Mouse (Mus musculus): ENCODE results near the gene Haus5. TPM values are rescaled to one million over a fixed set of nuclear protein-coding genes. Genes with fewer than 3 reads are reported as not detected.

The Haus5 gene
- polyA plus RNA-seq, 1 experiment from 2014 or later: 39.1 TPM

Other genes with a start within 250 kb of the Haus5 start
- 1.4 and 2.0 TPM in 2 replicates for gene Hcst, start 245.1 kb downstream of the Haus5 start, polyA plus RNA-seq (2015; fragmentation: Nextera tagmentation; extraction: Ambion mirVana)
- gene Nfkbid, start 243.3 kb downstream of the Haus5 start, polyA plus RNA-seq (2015; fragmentation: Nextera tagmentation; extraction: Ambion mirVana): 2.5 and 2.6 TPM in 2 replicates
- 38.6 and 46.5 TPM in 2 replicates for gene Aplp1, start 219.5 kb downstream of the Haus5 start, polyA plus RNA-seq (2015; fragmentation: Nextera tagmentation; extraction: Ambion mirVana)
- 4.7 and 6.0 TPM in 2 replicates for gene Kirrel2, start 207.3 kb downstream of the Haus5 start, polyA plus RNA-seq (2015; fragmentation: Nextera tagmentation; extraction: Ambion mirVana)
- gene Nphs1, start 206.7 kb downstream of the Haus5 start, polyA plus RNA-seq (2015; fragmentation: Nextera tagmentation; extraction: Ambion mirVana): 3.7 and 5.7 TPM in 2 replicates
- gene Prodh2, start 171.4 kb downstream of the Haus5 start, polyA plus RNA-seq (2015; fragmentation: Nextera tagmentation; extraction: Ambion mirVana): 3.8 and 5.0 TPM in 2 replicates
- 7.3 and 8.7 TPM in 2 replicates for gene Arhgap33, start 129.9 kb downstream of the Haus5 start, polyA plus RNA-seq (2015; fragmentation: Nextera tagmentation; extraction: Ambion mirVana)
- 49.6 and 51.0 TPM in 2 replicates for gene Hspb6, start 112.8 kb downstream of the Haus5 start, polyA plus RNA-seq (2015; fragmentation: Nextera tagmentation; extraction: Ambion mirVana)
- gene Proser3, start 112.7 kb downstream of the Haus5 start, polyA plus RNA-seq (2015; fragmentation: Nextera tagmentation; extraction: Ambion mirVana): 11.1 and 13.5 TPM in 2 replicates
- gene Lin37, start 105.2 kb downstream of the Haus5 start, polyA plus RNA-seq (2015; fragmentation: Nextera tagmentation; extraction: Ambion mirVana): 55.0 and 66.3 TPM in 2 replicates
- gene U2af1l4, start 101.7 kb downstream of the Haus5 start, polyA plus RNA-seq (2015; fragmentation: Nextera tagmentation; extraction: Ambion mirVana): 82.5 and 85.7 TPM in 2 replicates
- 11.1 and 11.5 TPM in 2 replicates for gene Gm49396, start 101.7 kb downstream of the Haus5 start, polyA plus RNA-seq (2015; fragmentation: Nextera tagmentation; extraction: Ambion mirVana)
- gene Psenen, start 101.4 kb downstream of the Haus5 start, polyA plus RNA-seq (2015; fragmentation: Nextera tagmentation; extraction: Ambion mirVana): 135 and 138 TPM in 2 replicates
- 2.2 and 3.5 TPM in 2 replicates for gene Igflr1, start 99.6 kb downstream of the Haus5 start, polyA plus RNA-seq (2015; fragmentation: Nextera tagmentation; extraction: Ambion mirVana)
- gene Kmt2b, start 76.3 kb downstream of the Haus5 start, polyA plus RNA-seq (2015; fragmentation: Nextera tagmentation; extraction: Ambion mirVana): 7.6 and 8.4 TPM in 2 replicates
- 0.81 and 0.90 TPM in 2 replicates for gene Zbtb32, start 66.1 kb downstream of the Haus5 start, polyA plus RNA-seq (2015; fragmentation: Nextera tagmentation; extraction: Ambion mirVana)
- 6.8 and 7.4 TPM in 2 replicates for gene Upk1a, start 52.1 kb downstream of the Haus5 start, polyA plus RNA-seq (2015; fragmentation: Nextera tagmentation; extraction: Ambion mirVana)
- 994 and 1,014 TPM in 2 replicates for gene Cox6b1, start 38.8 kb downstream of the Haus5 start, polyA plus RNA-seq (2015; fragmentation: Nextera tagmentation; extraction: Ambion mirVana)
- gene Etv2, start 29.1 kb downstream of the Haus5 start, polyA plus RNA-seq (2015; fragmentation: Nextera tagmentation; extraction: Ambion mirVana): not detected in 2 replicates
- 110 and 111 TPM in 2 replicates for gene Rbm42, start 14.7 kb downstream of the Haus5 start, polyA plus RNA-seq (2015; fragmentation: Nextera tagmentation; extraction: Ambion mirVana)
- gene Pmis2, start 6.6 kb upstream of the Haus5 start, polyA plus RNA-seq (2015; fragmentation: Nextera tagmentation; extraction: Ambion mirVana): not detected in 2 replicates
- gene 2200002J24Rik, start 33.9 kb upstream of the Haus5 start, polyA plus RNA-seq (2015; fragmentation: Nextera tagmentation; extraction: Ambion mirVana): 4.2 and 6.6 TPM in 2 replicates
- 4.9 and 9.2 TPM in 2 replicates for gene Atp4a, start 47.2 kb upstream of the Haus5 start, polyA plus RNA-seq (2015; fragmentation: Nextera tagmentation; extraction: Ambion mirVana)
- gene Tmem147, start 64.5 kb upstream of the Haus5 start, polyA plus RNA-seq (2015; fragmentation: Nextera tagmentation; extraction: Ambion mirVana): 227 and 239 TPM in 2 replicates
- gene Gapdhs, start 78.7 kb upstream of the Haus5 start, polyA plus RNA-seq (2015; fragmentation: Nextera tagmentation; extraction: Ambion mirVana): 0.50 and 0.73 TPM in 2 replicates
- 8.4 and 17.9 TPM in 2 replicates for gene Sbsn, start 86.5 kb upstream of the Haus5 start, polyA plus RNA-seq (2015; fragmentation: Nextera tagmentation; extraction: Ambion mirVana)
- gene Dmkn, start 98.8 kb upstream of the Haus5 start, polyA plus RNA-seq (2015; fragmentation: Nextera tagmentation; extraction: Ambion mirVana): 70.8 and 142 TPM in 2 replicates
- gene Krtdap, start 122.9 kb upstream of the Haus5 start, polyA plus RNA-seq (2015; fragmentation: Nextera tagmentation; extraction: Ambion mirVana): 96.1 and 227 TPM in 2 replicates
- gene Ffar2, start 158.8 kb upstream of the Haus5 start, polyA plus RNA-seq (2015; fragmentation: Nextera tagmentation; extraction: Ambion mirVana): 14.9 and 26.5 TPM in 2 replicates
- gene Ffar3, start 191.2 kb upstream of the Haus5 start, polyA plus RNA-seq (2015; fragmentation: Nextera tagmentation; extraction: Ambion mirVana): 0.31 and 0.41 TPM in 2 replicates
- 0.26 and 0.30 TPM in 2 replicates for gene Ffar1, start 196.6 kb upstream of the Haus5 start, polyA plus RNA-seq (2015; fragmentation: Nextera tagmentation; extraction: Ambion mirVana)
- 0.15 and 0.22 TPM in 2 replicates for gene Cd22, start 215.3 kb upstream of the Haus5 start, polyA plus RNA-seq (2015; fragmentation: Nextera tagmentation; extraction: Ambion mirVana)
- 0.31 and 0.48 TPM in 2 replicates for gene Mag, start 249.9 kb upstream of the Haus5 start, polyA plus RNA-seq (2015; fragmentation: Nextera tagmentation; extraction: Ambion mirVana)